Mouse (Mus musculus) G1E (cell line): Measurements from ENCODE around the gene Gm4779.

Experiments
- CTCF ChIP-seq: IDR thresholded peaks from 2 replicates; pipeline ENCODE4 v1.5.1; 2012; ENCODE audit warnings: low read depth, low read length, inconsistent platforms, mixed read lengths
- GATA1 ChIP-seq: IDR thresholded peaks from 2 replicates; pipeline ENCODE4 v1.6.1; 2012; ENCODE audit warnings: borderline replicate concordance, low read length, inconsistent platforms, mixed read lengths
- POLR2AphosphoS5 ChIP-seq: IDR thresholded peaks from 2 replicates; pipeline ENCODE4 v1.6.1; 2012; ENCODE audit warnings: low read depth, low read length, inconsistent platforms; ENCODE audit not compliant: insufficient replicate concordance
- TAL1 ChIP-seq: conservative IDR thresholded peaks from 2 replicates; pipeline ENCODE4 v1.6.1; 2012; ENCODE audit warnings: low read depth, low read length, inconsistent platforms, mixed read lengths

- no peak for TF ChIP-seq GATA1
- TF ChIP-seq CTCF, result no peak
- no peak for TF ChIP-seq POLR2AphosphoS5
- no peak for TF ChIP-seq TAL1
Observed at GRCm38 (mm10) chrX:101765111-101765510, 29.1 kb downstream of the Gm4779 start.
